Mouse (Mus musculus): ENCODE results near the gene Trim56.
"Not testable (repeated sequence)": the region's sequence is repeated elsewhere in the genome, so short reads cannot be mapped to it uniquely, and the experiment has no call there.

GRCm38 (mm10) chr5:137149272-137149882 is 33.4 kb upstream of the Trim56 start, which contains the start of gene Muc3:
- TF ChIP-seq POLR2A, CTCF (IDR thresholded peaks at IDR 0.05; ENCODE audit: insufficient read depth, low read depth, low read length): not testable (repeated sequence)

Measured in olfactory bulb, adult 2 months (tissue).